Mouse (Mus musculus) layer of hippocampus, postnatal 14 days (tissue): ENCODE measurements at regions not wholly inside any gene's neighbourhood (a gene's known extent, or its start where the extent isn't known, plus 50 kb on each side); places are given as distances from the start of the nearest gene placed in this dataset.

Experiments used
- DNase-seq, 2 experiments: peaks; one replicate each; pipeline ENCODE4 v3.0.0; 2021 to 2022; ENCODE audit warnings: low spot score in 2 of 2, mixed read lengths in 1 of 2

DNA sequence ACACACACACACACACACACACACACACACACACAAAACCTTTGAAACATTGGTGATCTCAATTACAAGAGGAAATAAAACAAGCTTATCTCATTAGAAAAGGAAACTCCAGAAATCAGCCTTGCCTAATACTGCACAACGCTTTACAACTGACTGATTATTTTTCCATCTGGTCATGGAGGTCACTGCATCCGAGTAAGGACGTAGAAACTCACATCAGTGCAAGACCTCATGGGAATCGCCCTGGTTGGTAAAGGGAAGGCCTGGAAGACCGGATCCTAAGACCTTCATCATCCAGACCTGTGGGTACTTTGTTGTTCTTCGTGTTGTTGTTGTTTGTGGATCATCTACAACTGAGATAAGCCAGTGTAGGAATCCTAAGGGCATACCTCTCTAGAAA, 77.8 kb upstream of the Sestd1 start:
- no peak for DNase-seq

DNA sequence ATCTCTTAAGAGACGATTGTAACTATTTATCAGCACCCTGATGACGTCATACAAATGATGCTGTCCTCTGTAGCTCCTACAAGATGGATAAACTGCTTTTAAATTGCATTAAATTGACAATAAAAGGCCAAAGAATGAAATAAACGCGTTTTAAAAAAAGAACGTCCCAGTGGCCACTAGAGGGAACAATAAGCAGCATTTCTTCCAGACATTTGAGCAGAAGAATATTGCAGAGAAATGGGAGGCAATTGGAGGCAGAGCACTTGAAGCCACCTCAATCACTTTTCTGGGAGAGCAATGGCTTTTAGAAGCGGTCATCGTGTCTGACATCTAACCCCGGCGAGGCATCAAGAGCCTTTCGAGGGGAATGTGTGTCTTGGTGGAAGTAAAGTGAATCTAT, 76.4 kb upstream of the Sestd1 start:
- peak in 1 of 2 experiments; percentile 20 for DNase-seq

DNA sequence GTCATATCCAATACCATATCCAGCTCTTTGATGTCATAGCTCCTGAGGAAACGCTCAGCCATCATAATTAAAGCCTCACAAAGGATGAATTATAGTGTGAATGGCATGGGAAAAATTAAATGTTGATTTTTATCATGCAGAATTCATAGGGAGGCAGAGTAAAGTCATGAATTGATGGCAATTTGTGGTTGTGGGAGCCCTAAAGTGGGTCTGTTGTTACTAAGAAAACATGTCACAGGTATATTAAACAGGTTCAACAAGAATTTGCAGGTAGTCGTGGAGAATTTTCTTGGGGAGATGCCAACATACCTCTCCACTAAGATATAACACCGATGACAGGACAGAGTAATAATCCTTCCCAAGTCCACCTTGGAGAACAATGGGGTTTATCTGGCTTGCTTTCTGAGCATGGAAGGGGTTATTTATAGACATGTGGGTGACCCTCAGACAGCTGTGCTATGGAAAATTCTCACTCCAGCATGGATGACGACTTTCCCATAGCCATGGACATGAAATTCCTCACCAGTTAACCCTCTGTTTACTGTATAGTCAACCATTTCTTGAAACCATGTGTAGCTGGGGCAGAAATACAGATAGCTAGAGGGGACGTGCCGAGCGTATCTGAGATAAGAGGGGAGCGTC, 71.7 kb upstream of the Sestd1 start:
- no peak for DNase-seq

DNA sequence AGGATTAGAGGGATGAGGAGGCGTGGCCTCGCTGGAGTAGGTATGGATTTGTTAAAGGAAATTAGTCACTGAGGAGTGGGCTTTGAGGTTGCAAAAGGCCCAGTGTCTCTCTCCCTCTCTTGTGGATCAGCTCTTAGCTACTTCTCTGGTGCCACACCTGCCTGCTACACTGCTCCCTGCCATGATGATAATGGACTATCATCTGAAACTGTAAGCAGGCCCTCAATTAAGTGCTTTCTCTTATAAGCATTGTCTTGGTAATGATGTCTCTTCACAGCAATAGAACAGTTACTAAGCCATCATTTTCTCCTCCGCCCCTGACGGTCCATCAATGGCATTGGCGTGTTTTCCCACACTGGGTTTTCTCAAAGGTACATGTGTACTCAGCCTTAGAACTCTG, 66.6 kb upstream of the Sestd1 start:
- DNase-seq: no peak

DNA sequence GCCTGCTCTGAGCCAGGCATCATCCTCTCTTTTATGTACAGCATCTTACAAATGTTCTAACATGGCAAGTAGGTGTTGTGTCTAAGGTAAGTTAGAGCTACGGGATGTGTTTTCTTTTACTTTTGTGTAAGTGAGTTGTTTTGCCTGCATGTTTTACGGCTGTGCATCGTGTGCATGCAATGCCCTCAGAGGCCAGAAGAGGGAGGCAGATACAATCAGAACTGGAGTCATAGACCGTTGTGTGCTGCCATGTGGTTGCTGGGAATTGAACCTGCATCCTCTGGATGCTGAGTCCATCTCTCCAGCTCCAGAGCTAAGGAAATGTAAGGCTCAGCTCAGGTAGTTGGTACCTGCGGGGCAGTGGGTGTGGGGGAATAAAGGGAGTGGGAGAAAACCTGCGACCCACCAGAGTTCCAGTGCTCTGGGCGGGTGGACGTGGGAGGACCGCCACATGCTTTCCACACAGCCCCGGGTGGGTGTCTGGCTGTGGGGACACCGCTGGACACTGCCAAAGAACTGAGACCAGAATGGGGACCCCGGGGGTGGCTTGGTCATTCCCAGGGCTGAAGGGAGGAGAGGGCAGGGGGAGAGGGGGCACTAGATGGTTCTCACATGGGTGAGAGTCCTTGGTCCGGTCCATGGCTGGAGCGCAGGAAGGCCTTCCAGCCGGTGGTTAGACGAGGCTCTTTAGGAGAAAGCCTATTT, 63.5 kb upstream of the Sestd1 start:
- no peak for DNase-seq

DNA sequence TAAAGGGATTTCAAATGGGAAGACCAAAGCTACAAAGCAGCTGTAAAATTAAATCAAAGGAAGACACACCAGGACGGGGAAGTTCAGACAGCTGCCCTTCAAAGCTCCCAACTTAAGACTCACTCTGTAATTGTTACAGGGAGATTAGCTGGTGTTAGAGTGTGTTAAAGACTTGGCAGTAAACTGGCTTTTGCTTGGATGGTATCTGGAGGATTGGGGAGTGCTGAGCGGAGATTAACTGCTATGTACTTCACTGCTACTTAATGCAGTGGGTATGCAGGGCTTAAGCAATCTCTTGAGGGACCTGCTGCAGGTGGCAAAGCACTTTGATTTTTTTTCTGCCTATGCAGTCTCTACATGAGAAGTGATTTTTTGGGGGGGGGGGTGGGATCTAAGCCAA, 62.0 kb upstream of the Sestd1 start:
- no peak for DNase-seq

DNA sequence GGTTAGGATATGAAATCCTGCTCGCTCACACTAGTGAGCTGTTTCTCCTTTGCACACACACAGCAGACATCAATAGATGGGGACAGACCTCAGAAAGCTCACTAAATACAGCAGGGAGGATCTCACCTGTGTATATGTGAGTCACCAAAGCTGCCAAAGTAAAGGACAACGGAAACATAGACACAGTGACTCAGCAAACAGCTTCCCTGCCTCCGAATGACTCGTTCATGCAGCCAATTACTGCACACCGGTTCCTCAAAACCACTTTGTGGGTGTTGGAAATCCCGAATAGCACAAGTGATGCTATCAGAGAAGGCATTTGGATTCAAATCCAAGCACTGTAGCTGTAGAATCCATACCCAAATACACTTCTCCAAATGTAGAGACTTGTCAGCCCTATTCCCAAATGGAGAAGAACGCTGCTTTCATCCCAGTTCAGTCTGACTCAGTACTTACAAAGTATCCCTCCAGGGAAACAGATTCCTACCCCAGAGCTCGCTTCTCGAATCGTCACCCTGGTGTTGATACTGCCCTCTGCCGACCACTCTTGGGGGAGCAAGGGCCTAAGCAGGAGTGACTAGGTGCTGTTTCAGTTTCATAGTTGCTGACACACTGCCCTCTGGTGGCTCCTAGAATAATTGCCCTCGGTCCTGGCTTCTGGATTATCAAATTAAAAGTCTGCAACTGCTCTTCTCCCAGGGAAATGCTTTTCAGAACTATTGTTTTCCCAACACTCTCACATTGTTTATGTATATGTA, 61.4 kb upstream of the Sestd1 start:
- peak; percentile 94 to 95 for DNase-seq

DNA sequence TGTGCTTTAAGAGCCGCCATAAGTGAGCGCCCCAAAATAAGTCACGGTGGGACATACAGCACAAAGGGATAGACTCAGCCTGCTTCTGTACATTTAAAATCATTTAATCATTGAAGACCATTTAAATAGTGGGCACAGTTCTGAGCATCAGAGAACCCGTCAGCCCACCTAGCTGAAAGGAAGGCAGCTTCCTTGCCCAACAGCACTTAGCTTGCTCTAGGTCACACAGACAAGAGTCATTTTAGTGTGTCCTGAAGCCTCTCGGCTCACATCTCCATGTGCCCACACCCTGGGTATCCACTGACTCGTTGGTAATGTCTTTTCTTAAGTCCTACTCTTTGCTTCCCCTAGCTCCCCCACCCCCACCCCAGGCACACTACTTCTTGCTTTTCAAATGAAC, 59.7 kb upstream of the Sestd1 start:
- no peak for DNase-seq

DNA sequence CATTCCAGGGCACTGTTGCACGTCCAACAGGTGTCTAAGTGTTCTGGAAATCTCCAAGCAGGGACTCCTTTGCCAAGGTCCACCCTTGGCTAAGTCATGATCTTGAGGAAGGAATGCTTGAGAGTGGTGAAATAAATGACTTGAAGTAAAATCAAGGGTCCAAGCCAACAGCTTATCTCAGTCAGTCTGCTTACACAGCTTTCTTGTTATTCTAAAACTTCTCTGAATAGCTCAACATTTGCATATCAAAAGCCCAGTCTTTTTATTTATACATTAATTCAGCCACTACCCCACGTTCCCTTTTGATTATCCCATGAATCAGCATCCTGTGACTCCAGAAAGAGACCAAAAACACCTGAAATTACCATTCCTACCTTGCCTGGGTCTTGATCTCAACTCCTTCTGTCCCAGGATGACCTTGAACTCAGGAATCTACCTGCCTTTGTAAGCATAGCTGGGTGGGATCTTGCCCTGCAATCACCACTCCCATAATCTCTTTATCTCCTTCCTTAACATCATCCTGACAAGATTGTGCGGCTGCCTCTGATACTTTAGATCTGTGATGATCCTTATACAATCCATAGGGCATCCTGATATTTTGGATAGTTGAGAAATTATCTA, 57.5 kb upstream of the Sestd1 start:
- DNase-seq: no peak

DNA sequence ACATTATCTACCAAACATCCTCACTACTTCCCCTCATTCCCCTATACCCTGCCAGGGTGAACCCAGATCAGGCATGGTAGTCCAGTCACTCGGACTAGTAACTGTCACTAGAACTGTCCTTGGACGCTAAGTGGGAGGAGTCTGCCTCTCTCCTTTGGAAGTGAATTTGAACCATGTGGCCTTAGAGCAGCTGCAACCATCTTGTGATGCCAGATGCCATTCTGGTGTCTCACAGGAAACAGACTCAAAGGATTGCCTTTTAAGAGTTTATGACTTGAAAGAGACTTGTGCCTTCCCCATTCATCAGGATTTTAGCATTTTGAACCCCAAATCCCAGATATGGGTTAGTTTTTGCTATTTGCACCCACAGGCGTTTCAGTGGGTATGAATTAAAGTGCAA, 56.9 kb upstream of the Sestd1 start:
- no peak for DNase-seq

DNA sequence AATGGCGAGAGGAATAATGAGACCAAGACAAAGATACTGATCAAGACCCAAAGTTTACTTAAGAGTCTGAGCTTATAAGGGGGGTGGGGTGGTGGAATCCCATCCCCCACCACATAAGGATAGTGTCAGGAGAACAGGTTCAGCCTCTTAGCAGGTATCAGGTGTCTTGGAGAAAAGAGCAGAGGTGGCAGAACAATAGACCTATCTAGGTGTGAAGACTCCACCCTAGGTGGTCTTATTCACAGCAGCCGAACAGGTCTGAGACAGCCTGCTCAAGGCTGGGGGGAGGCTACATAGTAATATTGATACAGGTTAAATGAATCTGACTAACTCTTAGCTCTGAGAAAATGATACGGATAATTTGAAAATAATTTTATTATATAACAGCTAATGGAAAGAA, 56.4 kb upstream of the Sestd1 start:
- DNase-seq: no peak

DNA sequence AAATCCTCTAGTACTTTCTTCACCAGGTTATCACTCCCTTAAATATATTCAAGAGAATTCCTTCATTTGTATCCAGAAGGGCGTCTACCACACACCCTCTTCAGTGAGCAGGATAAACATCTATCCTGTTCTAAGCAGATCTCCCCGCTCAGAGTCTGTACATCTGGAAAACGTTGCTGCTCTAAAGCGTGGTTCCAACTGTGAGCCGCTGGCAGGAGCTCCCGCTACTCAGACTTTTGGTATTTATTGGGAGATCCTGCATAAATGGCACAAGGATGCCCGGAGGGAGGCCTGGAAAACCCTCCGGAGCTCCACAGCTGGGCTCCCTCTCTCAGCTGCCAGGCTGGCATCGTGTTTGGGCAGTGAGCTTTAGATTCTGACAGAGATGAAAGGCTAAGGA, 54.3 kb upstream of the Sestd1 start:
- DNase-seq: no peak

DNA sequence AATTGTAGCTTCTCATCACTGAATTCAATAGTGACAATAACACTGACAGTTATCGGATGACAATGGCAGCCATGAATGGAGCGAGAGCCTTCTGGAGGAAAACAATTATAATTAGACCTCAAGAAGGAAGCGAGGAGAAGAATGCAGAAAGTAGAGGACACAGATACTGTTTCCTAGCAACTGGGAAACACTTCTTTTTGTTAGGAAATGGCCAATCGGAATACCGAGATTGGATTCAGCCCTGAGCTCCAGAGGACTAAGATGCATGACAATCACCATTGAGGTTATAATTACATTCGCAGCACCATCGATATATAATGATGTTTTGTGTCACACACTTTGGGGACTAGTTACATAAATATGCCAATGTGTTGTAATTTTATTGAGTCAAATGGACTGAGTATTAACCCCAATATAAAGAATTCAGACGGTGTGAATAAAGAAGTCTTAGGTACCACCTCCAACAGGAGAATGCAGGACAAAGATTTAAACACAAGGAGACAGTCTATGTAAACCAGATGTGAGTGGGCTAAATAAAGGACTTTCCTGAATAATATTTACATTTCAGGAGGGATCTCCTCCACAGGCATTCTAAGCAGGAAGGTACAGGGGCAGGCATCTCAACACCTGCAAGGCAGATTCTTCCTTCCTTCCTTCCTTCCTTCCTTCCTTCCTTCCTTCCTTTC, 53.1 kb upstream of the Sestd1 start:
- peak in 1 of 2 experiments; percentile 9 for DNase-seq
